Mouse (Mus musculus) erythroblast, embryonic 14.5 days (primary cell): ENCODE measurements around the gene Zfp961.
"Not testable (repeated sequence)": the region's sequence is repeated elsewhere in the genome, so short reads cannot be mapped to it uniquely, and the experiment has no call there.

Experiments
- GATA1 ChIP-seq: IDR thresholded peaks from 2 replicates; pipeline ENCODE4 v1.6.1; 2012; ENCODE audit warnings: low read length, inconsistent platforms, mixed read lengths
- TAL1 ChIP-seq: IDR thresholded peaks from 3 replicates; pipeline ENCODE4 v1.6.1; 2012; ENCODE audit warnings: low read length, inconsistent platforms, mixed read lengths

GRCm38 (mm10) chr8:72013506-72014228 is 62.8 kb downstream of the Zfp961 start:
- not testable (repeated sequence) for TF ChIP-seq GATA1, TAL1
